Mouse (Mus musculus) spleen, adult 18-20 months (tissue): ENCODE measurements around the gene Mapk1ip1.

Source experiments
- DNase-seq, 2 experiments: peaks; one replicate each; pipeline ENCODE4 v3.0.0; 2022; ENCODE audit warnings: mixed read lengths in 2 of 2

The Mapk1ip1 gene

DNA sequence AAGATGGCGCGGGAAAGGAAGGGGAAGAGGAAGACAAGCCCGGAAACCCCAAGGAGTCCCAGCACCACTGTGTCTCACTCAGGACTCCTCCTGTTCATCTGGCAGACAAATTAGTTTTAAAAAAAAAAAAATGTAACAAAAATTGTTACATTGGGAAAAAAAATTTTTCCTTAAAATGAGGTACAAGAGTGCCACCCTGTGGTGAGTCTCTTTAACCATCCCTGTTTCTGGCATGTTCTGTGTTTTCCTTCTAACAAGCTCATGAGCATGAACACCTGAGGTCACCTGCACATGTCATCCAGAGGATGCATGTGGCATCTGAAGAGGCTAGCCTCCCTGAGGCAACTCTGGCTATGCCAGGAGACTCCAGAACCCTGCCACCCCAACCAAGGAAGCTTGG lies 11.0 kb downstream of the Mapk1ip1 start:
- DNase-seq: no peak

DNA sequence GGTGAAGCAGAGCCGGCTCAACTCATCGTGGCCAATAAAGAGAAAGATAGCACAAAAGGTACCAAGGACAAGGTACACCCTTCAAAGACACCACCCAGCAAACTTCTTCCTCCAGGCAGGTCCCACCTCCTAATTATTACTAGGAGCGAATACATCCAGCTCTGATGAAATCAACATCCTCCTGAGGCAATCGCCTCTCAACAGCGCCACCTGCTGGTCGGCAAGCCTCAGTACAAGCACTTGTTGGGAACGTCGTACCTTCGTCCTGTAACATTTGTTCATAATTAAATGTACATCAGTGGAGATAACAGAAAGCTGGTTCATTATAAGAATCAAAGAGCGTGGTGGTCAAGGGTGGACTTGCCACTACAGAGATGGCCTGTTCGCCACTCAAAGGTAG lies 18.3 kb downstream of the Mapk1ip1 start:
- peak in 1 of 2 experiments; percentile 67 for DNase-seq

DNA sequence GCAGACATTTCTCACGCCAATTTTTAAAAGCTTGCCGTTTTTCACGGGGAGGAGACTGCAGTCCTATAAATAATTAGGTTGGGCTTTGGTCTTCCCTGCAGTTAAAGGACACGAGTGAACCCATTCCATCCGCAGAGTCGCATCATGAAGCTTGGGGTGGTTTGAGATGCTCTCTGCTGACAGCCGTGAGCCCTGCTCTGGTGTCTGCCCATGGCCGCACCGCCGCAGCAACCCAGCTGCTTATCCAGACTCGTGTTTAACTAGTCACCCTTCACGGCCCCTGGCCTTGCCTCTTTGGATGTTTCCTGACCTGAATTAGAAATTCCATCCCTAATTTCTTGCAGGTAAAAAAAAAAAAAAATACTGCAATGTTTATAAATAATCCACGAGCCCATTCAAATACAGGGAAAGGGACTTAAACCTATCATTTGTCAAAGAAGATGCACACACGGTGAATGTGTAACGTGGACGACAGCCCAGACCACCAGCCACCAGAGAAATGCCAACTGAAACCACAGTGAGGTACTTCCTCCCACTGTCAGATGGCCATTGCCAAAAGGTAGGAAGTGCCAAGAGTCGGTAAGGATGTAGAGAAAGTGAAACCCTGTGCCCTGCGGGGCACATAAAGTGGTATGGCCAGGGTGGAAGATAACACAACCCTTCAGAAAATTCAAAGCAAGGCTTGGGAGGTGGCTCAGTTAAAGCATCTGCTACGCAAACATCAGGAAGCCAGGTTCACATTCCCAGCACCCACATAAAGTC lies 20.9 kb downstream of the Mapk1ip1 start:
- DNase-seq: no peak

DNA sequence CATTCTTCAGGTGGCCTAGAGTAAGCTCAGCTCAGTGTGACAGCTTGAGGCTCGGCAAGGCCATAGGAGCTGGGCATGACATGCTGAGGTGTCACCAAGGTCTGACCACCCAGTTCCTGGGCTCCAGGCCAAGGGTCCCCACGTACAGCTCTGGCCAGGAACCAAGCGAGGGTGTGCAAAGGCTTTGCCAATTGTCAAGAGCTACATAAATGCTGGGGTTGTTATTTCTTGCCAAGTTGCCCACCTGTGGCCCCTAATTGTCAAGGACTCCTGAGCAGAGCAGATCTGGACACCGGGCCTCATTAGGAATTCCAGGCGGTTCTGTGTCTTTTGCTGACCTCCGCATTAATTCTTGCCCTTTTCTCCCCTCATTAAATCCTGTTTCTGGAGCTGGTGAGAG lies 21.6 kb downstream of the Mapk1ip1 start:
- no peak for DNase-seq

DNA sequence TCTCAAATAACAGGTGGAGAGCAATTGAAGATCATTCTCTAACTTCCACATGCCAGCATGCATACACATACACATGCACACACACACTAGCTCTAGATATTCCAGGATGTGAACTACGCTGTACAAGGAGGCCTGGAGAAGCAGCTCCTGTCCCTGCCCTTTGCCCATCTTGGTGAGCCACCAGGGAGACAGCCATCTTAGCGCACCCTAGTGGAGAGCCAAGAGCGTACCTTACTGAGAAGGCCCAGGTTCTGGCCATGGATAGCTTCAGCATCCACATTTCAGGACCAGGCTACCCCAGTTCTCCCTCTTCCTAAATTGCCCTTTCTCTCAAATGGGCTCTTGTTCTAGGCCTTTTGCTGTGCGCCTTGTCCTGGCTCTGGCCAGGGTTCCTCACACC lies 27.8 kb downstream of the Mapk1ip1 start:
- DNase-seq: no peak

DNA sequence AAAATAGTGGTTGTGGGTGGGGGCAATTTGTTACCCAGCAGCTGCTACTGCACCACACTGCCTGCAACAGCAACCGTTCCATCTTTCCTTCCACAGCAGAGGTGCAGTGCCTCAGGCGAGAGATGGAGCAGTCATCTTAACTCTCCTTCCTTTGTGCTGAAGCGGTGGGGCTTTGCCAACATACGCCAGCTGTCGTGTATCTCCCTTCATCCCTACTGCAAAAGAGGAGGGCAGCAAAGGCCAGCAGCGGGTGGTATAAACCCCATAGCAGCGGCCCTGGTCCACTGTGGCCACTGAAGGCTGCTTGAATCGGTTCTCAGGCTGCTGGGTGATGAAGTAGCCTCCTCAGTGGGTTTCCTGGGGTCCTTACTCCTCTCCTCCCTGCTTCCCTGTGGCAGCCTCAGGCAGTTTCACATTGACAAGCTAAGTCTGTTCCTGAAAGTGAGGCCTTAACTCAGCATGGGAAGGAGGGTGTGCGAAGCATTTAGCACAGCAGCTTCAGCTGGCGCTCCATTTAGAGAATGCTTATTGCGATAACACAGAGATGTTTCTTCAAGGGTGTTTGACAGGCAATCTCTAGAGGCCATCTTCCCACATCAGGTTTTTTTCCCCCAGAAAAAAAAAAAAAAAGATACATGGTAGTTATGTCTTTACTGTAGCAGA lies 32.7 kb downstream of the Mapk1ip1 start:
- DNase-seq: no peak

DNA sequence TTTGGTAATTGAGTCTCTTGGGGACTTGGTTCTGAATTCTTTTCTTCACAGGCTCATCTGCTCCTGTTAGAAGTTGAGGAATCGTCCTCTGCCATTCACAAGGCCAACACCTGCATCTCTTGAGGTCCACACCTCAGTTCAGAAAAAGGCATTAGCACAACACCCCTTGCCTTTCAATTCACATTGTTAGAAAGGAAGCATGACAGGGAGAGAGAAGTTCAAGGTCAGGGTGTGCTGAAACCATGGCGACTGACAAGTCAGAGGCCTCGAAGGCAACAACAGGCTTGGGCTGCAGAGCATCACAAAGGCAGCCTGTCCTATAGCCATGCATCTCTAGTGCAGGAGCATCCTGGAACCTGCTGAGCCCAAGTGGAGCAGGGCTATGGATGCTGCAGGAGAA lies 38.9 kb downstream of the Mapk1ip1 start:
- no peak for DNase-seq

DNA sequence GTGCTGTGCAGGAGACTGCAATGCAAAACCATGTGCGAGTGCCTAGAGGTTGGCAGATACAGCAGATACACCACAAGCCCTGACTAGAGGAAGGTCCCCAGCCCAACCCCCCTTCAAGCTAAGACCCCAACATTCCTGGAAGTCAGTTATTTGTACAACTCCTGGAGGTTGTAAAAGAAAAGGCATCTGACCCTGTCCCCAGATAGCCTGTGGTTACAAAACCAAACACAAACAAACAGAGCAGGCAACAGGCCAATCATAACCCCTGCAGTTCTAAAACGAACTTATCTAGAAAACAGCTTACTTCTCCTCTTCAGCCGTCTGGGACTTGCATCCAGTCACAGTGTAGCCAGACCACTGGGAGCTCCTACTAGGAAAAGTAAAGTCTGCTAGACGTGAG lies 42.7 kb downstream of the Mapk1ip1 start:
- DNase-seq: no peak

DNA sequence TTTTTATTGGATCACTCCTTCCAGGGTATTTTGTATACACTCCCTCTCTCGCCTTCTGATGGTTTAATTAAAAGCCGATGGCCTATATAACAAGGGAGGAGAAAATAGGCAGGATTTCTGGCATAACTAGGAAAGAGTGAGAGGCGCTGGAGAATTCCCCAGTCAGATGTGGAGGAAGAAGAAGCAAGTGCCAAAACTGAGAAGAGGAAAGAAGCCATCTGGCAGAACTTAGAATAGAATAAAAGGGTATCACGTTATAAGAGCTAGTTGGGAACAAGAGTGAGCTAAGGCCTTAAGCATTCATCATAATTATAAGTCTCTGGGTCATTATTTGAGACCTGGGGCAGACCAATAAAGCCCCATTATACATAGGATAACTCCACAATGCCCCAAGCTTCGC lies 58.0 kb downstream of the Mapk1ip1 start:
- DNase-seq: no peak
